9 mouse cellular contexts compared by ENCODE assay signal in genomic region chr2:180600569-180601021, GRCm38 (mm10). TPM values are rescaled to one million over a fixed set of nuclear protein-coding genes. Genes with fewer than 3 reads are reported as not detected.
DNase-seq lines count a peak whose midpoint lies in the region; ATAC-seq and TF ChIP-seq lines count a peak whose summit lies in the region.
"Had no signal": no experiment of that assay in that cellular context is flagged by ENCODE, and none has a peak within 500 bp of the region (broad histone marks: within the 10 kb centered on the region; RNA-seq: fewer than 3 reads in every experiment).

No protein-coding gene starts in this region.

- WGBS in embryonic facial prominence, embryonic 12.5 days = 9% methylated on average over 9 of the region's 9 CpGs
- 29% methylated on average over 9 of the region's 9 CpGs for WGBS in limb, embryonic 12.5 days

- no peaks in the 10 kb centered on the region for H3K9me3 ChIP-seq in embryonic facial prominence, embryonic 12.5 days
- no peaks in the 10 kb centered on the region for H3K9me3 ChIP-seq in limb, embryonic 12.5 days
- H3K9me3 ChIP-seq: midbrain, embryonic 12.5 days had no signal

- no peak overlapping the region for H3K9ac ChIP-seq in embryonic facial prominence, embryonic 12.5 days
- H3K9ac ChIP-seq in limb, embryonic 12.5 days (replicated peaks) = peak overlapping the region; percentile 66; the same call in 1 of the 2 replicates
- H3K9ac ChIP-seq: midbrain, embryonic 12.5 days had no signal

- H3K27ac ChIP-seq in embryonic facial prominence, embryonic 12.5 days = peak overlapping the region; percentile 60; the same call in 1 of the 2 replicates
- peak overlapping the region; percentile 66; the same call in 1 of the 2 replicates for H3K27ac ChIP-seq in limb, embryonic 12.5 days
- no peak overlapping the region for H3K27ac ChIP-seq in left cerebral cortex, adult 2 months
- H3K27ac ChIP-seq: midbrain, embryonic 12.5 days had no signal

- ATAC-seq in cerebellum, adult (ENCODE audit: insufficient number of reproducible peaks, low FRiP score, low TSS enrichment) = peak; percentile 56
- no peak for ATAC-seq in embryonic facial prominence, embryonic 12.5 days (ENCODE audit: insufficient number of reproducible peaks, insufficient read depth, low FRiP score, low TSS enrichment)
- no peak for ATAC-seq in limb, embryonic 12.5 days (ENCODE audit: insufficient number of reproducible peaks, insufficient read depth, low FRiP score, low TSS enrichment, low read depth)

- peak overlapping the region; percentile 63 for H3K4me2 ChIP-seq in embryonic facial prominence, embryonic 12.5 days (replicated peaks)
- H3K4me2 ChIP-seq in limb, embryonic 12.5 days = peak overlapping the region; percentile 70
- H3K4me2 ChIP-seq: midbrain, embryonic 12.5 days had no signal

- H3K4me1 ChIP-seq in embryonic facial prominence, embryonic 12.5 days = peaks cover 22% of the 10 kb centered on the region
- peaks cover 66% of the 10 kb centered on the region for H3K4me1 ChIP-seq in limb, embryonic 12.5 days (replicated peaks)

- no peak for TF ChIP-seq CTCF in left cerebral cortex, adult 2 months (IDR thresholded peaks at IDR 0.05)

- peaks cover 2% of the 10 kb centered on the region for H3K36me3 ChIP-seq in embryonic facial prominence, embryonic 12.5 days
- peaks cover 23% of the 10 kb centered on the region for H3K36me3 ChIP-seq in limb, embryonic 12.5 days

- H3K27me3 ChIP-seq in embryonic facial prominence, embryonic 12.5 days = peaks cover 38% of the 10 kb centered on the region
- H3K27me3 ChIP-seq in limb, embryonic 12.5 days = peaks cover 49% of the 10 kb centered on the region

- peak overlapping the region; percentile 10; the same call in 1 of the 2 replicates for H3K4me3 ChIP-seq in embryonic facial prominence, embryonic 12.5 days
- H3K4me3 ChIP-seq in limb, embryonic 12.5 days (replicated peaks) = peak overlapping the region; percentile 48
- H3K4me3 ChIP-seq in left cerebral cortex, adult 2 months = no peak overlapping the region
- H3K4me3 ChIP-seq: midbrain, embryonic 12.5 days had no signal

- intact Hi-C loops in left cerebral cortex, adult 2 months (cut with DNase I) = no loop called here

- peak; percentile 17 to 27 for DNase-seq in kidney, postnatal 4 days
- no peak for DNase-seq in kidney, adult 18-20 months
- DNase-seq in c-Kit-positive CD71-positive TER-119-positive erythroid progenitor cells, embryonic 14.5 days (ENCODE audit: low spot score) = no peak
- DNase-seq in left cerebral cortex, adult 2 months (ENCODE audit: extremely low spot score in 1 of 2, low spot score in 2 of 2) = no peak
- DNase-seq in urinary bladder, postnatal 14 days (ENCODE audit: low spot score) = no peak

RNA-seq across cellular contexts. Expression of gene Col9a3, which starts 3.0 kb away (rescaled TPM):
- polyA plus RNA-seq in embryonic facial prominence, embryonic 12.5 days (2016; fragmentation: Nextera tagmentation; extraction: Ambion mirVana) = 124 and 159 TPM in 2 replicates
- polyA plus RNA-seq in limb, embryonic 12.5 days (2016; fragmentation: Nextera tagmentation; extraction: Ambion mirVana) = 196 and 224 TPM in 2 replicates
- total RNA-seq in left cerebral cortex, adult 2 months (2021) = 1 to 10 TPM; 5.1 to 7.2 TPM

RNA-seq across cellular contexts. Expression of gene Ogfr, which starts 11.6 kb away (rescaled TPM):
- polyA plus RNA-seq in embryonic facial prominence, embryonic 12.5 days (2016; fragmentation: Nextera tagmentation; extraction: Ambion mirVana) = 97.7 and 104 TPM in 2 replicates
- 93.0 and 96.7 TPM in 2 replicates for polyA plus RNA-seq in limb, embryonic 12.5 days (2016; fragmentation: Nextera tagmentation; extraction: Ambion mirVana)
- 10 to 100 TPM; 30.7 to 35.5 TPM for total RNA-seq in left cerebral cortex, adult 2 months (2021)

RNA-seq across cellular contexts. Expression of gene Mrgbp, which starts 19.5 kb away (rescaled TPM):
- 40.0 and 41.5 TPM in 2 replicates for polyA plus RNA-seq in embryonic facial prominence, embryonic 12.5 days (2016; fragmentation: Nextera tagmentation; extraction: Ambion mirVana)
- 39.8 and 44.3 TPM in 2 replicates for polyA plus RNA-seq in limb, embryonic 12.5 days (2016; fragmentation: Nextera tagmentation; extraction: Ambion mirVana)
- total RNA-seq in left cerebral cortex, adult 2 months (2021) = 10 to 100 TPM; 18.4 to 22.0 TPM

RNA-seq across cellular contexts. Expression of gene Tcfl5, which starts 41.9 kb away (rescaled TPM):
- 0.26 and 0.32 TPM in 2 replicates for polyA plus RNA-seq in embryonic facial prominence, embryonic 12.5 days (2016; fragmentation: Nextera tagmentation; extraction: Ambion mirVana)
- 0.30 and 0.47 TPM in 2 replicates for polyA plus RNA-seq in limb, embryonic 12.5 days (2016; fragmentation: Nextera tagmentation; extraction: Ambion mirVana)
- 1 to 10 TPM in 1 of 2 experiments, under 1 TPM in 1; 0.86 to 1.3 TPM for total RNA-seq in left cerebral cortex, adult 2 months (2021)

Comparison
In these comparisons a context has a peak if more than half of its experiments do, and no peak if none do; other contexts are left out.
1. DNase-seq: peak in kidney, postnatal 4 days (2 of 2); none in kidney, adult 18-20 months (single experiment), c-Kit-positive CD71-positive TER-119-positive erythroid progenitor cells, embryonic 14.5 days (single experiment), left cerebral cortex, adult 2 months (0 of 2) and urinary bladder, postnatal 14 days (single experiment).